Mouse (Mus musculus) limb, embryonic 12.5 days (tissue): ENCODE results near the gene Tsen34. TPM values are rescaled to one million over a fixed set of nuclear protein-coding genes. Genes with fewer than 3 reads are reported as not detected.

ENCODE experiments used
- ATAC-seq: fragments of 200-750 bp; cut with Nextera tagmentation; 2 replicates; pipeline ENCODE4 v1.8.0; 2017; ENCODE audit warnings: low read depth, moderate TSS enrichment; ENCODE audit not compliant: insufficient number of reproducible peaks, insufficient read depth, low FRiP score, low TSS enrichment
- H3K27ac ChIP-seq: fragments of 300-500 bp; sonication (generic); 2 replicates; pipeline ENCODE4 v1.5.1; 2016; ENCODE audit warnings: mild to moderate bottlenecking, moderate library complexity
- H3K27me3 ChIP-seq: fragments of 300-500 bp; sonication (generic); 2 replicates; pipeline ENCODE4 v1.6.1; 2016; ENCODE audit warnings: mild to moderate bottlenecking, moderate library complexity
- H3K36me3 ChIP-seq: fragments of 300-500 bp; sonication (generic); 2 replicates; pipeline ENCODE4 v1.6.1; 2016; ENCODE audit warnings: mild to moderate bottlenecking, moderate library complexity
- H3K4me1 ChIP-seq: fragments of 300-500 bp; sonication (generic); replicated peaks from 2 replicates; pipeline ENCODE4 v1.6.1; 2016
- H3K4me2 ChIP-seq: fragments of 300-500 bp; sonication (generic); 2 replicates; pipeline ENCODE4 v1.6.1; 2016; ENCODE audit warnings: mild to moderate bottlenecking, moderate library complexity
- H3K4me3 ChIP-seq: fragments of 300-500 bp; sonication (generic); replicated peaks from 2 replicates; pipeline ENCODE4 v1.5.1; 2016; ENCODE audit warnings: mild to moderate bottlenecking
- H3K9ac ChIP-seq: fragments of 300-500 bp; sonication (generic); replicated peaks from 2 replicates; pipeline ENCODE4 v1.6.1; 2016; ENCODE audit warnings: mild to moderate bottlenecking, moderate library complexity
- H3K9me3 ChIP-seq: fragments of 300-500 bp; sonication (generic); 2 replicates; pipeline ENCODE4 v1.6.1; 2016; ENCODE audit warnings: mild to moderate bottlenecking, moderate library complexity
- WGBS: fragments of 180-500 bp; shearing (Covaris S2); methylation state at CpG from one replicate; pipeline ENCODE4 v1.1.7; 2016; 5-methylcytosine and 5-hydroxymethylcytosine counted together
- polyA plus RNA-seq: library from polyadenylated mRNA; unstranded; fragments of >200 nt; fragmentation: Nextera tagmentation; extraction: Ambion mirVana; gene quantifications from 2 replicates; pipeline ENCODE4 v1.2.1, GENCODE M21; 2016

The Tsen34 gene
- polyA plus RNA-seq: 284 and 296 TPM in 2 replicates

DNA sequence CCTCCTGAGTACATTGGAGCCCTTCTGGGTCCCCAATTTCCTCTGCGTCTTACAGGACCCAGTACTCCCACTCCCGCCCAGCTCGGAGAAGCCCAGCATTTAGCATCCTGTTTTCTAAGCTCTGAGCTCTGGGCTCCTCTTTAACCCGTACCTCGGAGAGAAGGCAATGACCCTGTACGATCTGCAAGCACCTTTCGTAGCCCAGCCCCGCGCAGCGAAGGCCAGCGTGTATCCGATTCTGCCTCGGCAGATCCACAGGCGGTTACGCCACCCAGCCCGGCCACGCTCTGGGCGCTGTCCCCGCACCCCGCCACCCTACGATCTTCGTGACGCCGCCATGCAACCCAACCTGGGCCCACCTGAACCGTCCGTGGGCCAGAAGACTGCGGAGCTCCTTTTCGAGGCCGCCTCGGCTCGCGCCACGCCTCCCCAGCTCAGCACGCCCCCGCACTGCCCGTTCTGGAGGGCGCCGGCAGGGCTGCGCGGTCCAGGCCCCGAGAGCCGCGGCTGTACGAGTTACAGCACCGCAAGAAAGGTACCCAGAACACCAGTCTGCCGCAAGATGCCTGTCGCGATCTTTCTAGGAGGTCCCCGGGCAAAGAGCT, at the start of gene Tsen34:
TSS of gene Tsen34 (plus strand) at position 482 of the 605 bp plus-strand sequence.
- H3K9ac ChIP-seq: peak within 1 kb of the TSS; percentile 89
- H3K4me2 ChIP-seq: peak within 1 kb of the TSS; percentile 81
- H3K9me3 ChIP-seq: no peaks in the 10 kb centered on the region
- peak within 1 kb of the TSS; percentile 98 for H3K27ac ChIP-seq
- H3K4me1 ChIP-seq: peaks cover 21% of the 10 kb centered on the region
- WGBS: under 1% methylated on average over 49 of the region's 49 CpGs
- H3K36me3 ChIP-seq: peaks cover 47% of the 10 kb centered on the region
- peak; percentile 73 for ATAC-seq
- H3K4me3 ChIP-seq: peak within 1 kb of the TSS; percentile 71
- no peaks in the 10 kb centered on the region for H3K27me3 ChIP-seq

DNA sequence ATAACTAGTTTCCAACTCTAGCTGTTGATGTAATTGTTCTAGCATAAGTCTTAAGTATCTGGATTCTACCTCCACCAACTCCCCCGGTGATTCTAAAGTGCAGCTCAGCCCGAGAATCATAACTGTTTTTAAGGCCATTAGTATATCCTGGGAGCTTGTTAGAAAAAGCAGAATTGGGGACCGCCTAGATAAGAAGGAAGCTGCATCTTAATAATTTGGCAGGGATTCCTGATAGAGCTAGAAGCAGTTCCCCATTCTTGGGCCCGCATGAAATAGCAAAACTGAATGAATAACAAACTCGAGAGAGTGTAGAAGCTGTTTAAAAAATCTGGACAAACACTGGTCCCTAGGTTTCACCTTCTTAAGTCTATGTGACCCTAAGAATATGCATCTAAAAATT, 49.3 kb upstream of the Tsen34 start:
- Histone ChIP-seq H3K4me1 (peaks cover 24% of the 10 kb centered on the region), H3K4me3 (peak overlapping the region; percentile 98; the same call in 1 of the 2 replicates), H3K27ac (no peak overlapping the region), H3K27me3 (no peaks in the 10 kb centered on the region), H3K36me3 (peaks cover 52% of the 10 kb centered on the region), H3K9ac (no peak overlapping the region), H3K4me2 (0 out of 2 replicates have a peak overlapping the region, but pooled peaks have one; percentile 64), H3K9me3 (no peaks in the 10 kb centered on the region)
- 70% methylated on average over 5 of the region's 5 CpGs for WGBS
- no peak for ATAC-seq

DNA sequence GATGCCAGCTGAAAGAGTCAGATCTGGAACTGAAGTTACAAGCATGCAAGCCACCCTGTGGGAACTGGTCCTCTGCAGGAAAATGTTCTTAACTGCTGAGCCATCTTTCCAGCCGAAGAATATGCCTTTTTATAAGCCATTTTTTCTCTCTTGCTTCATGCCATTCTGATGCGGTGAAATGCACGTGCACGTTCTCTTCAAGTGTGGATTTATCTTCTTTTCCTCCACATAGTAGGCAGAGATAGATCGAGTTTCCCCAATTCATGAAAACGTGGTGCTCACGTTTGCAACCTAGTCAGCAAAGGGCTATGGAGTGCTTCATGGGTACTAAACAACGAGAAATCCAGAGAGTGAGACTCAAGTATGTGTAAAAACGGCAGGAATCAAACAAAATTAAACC, 48.8 kb upstream of the Tsen34 start:
- no peaks in the 10 kb centered on the region for H3K27me3 ChIP-seq
- peaks cover 28% of the 10 kb centered on the region for H3K4me1 ChIP-seq
- H3K9ac ChIP-seq: no peak overlapping the region
- no peaks in the 10 kb centered on the region for H3K9me3 ChIP-seq
- H3K27ac ChIP-seq: 0 out of 2 replicates have a peak overlapping the region, but pooled peaks have one; percentile 20
- no peak for ATAC-seq
- H3K36me3 ChIP-seq: peaks cover 51% of the 10 kb centered on the region
- H3K4me2 ChIP-seq: peak overlapping the region; percentile 64
- peak overlapping the region; percentile 98 for H3K4me3 ChIP-seq
- 22% methylated on average over 9 of the region's 9 CpGs for WGBS

DNA sequence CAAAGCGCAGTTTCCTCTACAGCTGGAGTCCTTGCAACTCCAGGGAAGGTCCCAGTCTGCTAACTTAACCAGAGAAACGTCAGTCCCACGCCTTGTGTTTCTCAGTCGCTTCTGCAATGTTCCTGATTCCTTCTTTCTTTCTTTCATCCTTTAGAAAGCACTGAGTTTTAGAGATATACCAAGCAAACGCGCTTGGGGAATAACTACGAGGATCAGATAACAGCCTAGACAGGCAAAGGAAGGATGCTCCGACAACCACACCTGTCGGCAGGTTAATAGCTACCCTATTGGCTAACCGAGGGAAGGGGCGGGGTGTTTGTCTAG, 48.4 kb upstream of the Tsen34 start:
- Histone ChIP-seq H3K9me3 (no peaks in the 10 kb centered on the region), H3K4me2 (peak overlapping the region; percentile 64), H3K36me3 (peaks cover 46% of the 10 kb centered on the region), H3K27me3 (no peaks in the 10 kb centered on the region), H3K27ac (peak overlapping the region; percentile 20; the same call in 1 of the 2 replicates), H3K4me3 (peak overlapping the region; percentile 98), H3K4me1 (peaks cover 30% of the 10 kb centered on the region), H3K9ac (no peak overlapping the region)
- ATAC-seq: no peak
- WGBS: under 1% methylated on average over 11 of the region's 11 CpGs

DNA sequence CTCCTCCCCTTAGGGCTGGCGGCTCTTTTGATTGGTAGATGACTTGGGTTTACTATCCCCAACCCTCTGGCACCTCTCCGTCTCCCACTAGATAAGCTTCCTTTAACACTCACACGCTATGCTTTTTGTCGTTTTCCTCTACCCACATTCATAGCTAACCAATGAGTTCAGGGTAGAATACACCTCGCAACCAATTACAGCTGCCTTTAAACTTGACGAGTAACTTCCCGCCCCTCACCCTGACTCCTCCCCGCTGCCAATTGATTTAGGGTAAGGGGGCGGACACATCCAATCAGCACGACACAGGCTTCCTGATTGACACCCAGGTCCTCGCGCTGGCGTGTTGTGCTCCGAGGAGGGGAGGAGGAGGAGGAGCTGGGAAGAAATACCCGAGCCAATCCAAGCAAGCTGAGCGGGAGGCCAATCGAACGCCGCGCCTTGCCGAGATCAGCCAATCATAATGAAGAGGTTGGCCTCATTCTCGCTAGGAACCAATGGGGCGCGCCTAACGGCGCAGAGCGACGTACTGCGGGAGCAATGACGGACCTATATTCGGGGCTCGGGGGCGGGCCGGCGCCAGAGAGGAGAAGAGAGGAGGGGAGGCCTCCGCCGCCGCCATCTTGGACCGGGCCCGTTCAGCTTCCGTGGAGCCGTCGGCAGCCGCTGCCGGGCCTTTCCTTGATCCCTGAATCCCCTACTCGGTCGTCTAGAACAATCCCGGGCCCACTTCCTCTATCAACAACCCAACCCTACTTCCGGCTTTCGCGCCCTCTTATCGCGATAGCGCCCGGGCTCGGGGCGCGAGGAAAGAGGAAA, 47.8 kb upstream of the Tsen34 start, which contains the start of gene Cnot3:
TSS of gene Cnot3 (plus strand) at position 597 of the 816 bp plus-strand sequence.
- Histone ChIP-seq H3K9ac (peak within 1 kb of the TSS; percentile 100), H3K27ac (peak within 1 kb of the TSS; percentile 96), H3K4me3 (peak within 1 kb of the TSS; percentile 98), H3K4me2 (peak within 1 kb of the TSS; percentile 94), H3K4me1 (peaks cover 30% of the 10 kb centered on the region), H3K9me3 (no peaks in the 10 kb centered on the region), H3K27me3 (no peaks in the 10 kb centered on the region), H3K36me3 (peaks cover 45% of the 10 kb centered on the region)
- under 1% methylated on average over 56 of the region's 58 CpGs for WGBS
- ATAC-seq: peak; percentile 99

DNA sequence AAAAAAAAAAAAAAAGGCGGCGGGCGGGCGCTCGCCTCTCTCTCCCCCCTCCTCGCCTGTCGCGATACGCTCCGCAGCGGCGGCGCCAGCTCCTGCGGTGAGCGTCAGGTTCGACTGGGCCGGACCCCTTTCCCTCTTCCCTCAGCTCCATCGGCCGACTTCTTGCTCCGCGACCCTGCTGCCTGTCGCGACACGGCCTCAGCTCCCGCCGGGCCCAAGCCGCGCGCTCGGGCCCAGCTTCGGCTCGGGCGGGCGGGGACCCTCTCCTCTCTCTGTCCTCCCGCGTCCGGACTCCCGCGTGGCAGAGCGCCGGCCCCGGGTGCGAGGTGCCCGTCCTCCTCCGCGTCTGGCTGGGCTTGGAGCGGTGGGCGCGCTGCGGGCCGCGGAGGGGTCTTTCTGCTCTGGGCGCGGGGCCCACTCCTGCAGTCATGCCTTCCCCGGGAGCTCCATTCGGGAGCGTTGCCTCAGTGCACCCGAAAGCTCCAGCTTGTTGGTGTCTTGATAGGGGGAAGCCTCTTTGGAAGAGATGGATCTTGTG, 47.1 kb upstream of the Tsen34 start:
- no peak for ATAC-seq

DNA sequence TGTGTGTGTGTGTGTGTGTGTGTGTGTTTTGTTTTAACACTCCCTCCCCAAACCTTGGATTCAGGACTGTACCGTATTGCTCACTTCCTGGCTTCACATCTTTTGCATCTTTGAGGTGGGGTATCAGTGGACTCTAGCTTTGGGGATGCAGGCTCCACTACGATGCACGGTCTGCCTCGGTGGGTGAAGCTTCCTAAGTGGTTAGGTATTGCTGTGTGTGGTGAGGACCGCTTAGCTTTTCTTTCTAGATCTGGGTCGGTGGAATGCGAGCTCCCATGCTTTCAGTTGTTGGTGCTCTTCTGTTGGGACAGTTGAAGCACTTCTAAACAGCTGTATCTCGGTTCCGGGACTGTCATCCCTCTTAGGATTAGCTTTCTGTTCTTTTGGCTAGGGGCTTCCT, 46.5 kb upstream of the Tsen34 start:
- no peak for ATAC-seq
- Histone ChIP-seq H3K4me1 (peaks cover 30% of the 10 kb centered on the region), H3K4me3 (peak overlapping the region; percentile 98), H3K36me3 (peaks cover 45% of the 10 kb centered on the region), H3K27ac (no peak overlapping the region), H3K9me3 (no peaks in the 10 kb centered on the region), H3K27me3 (no peaks in the 10 kb centered on the region), H3K9ac (peak overlapping the region; percentile 100), H3K4me2 (peak overlapping the region; percentile 94)
- WGBS: 17% methylated on average over 9 of the region's 9 CpGs

More for the DNA sequence above, 47.1 kb upstream of the Tsen34 start:
- Histone ChIP-seq H3K4me3 (peak overlapping the region; percentile 98), H3K4me2 (peak overlapping the region; percentile 94), H3K4me1 (peaks cover 30% of the 10 kb centered on the region), H3K27me3 (no peaks in the 10 kb centered on the region), H3K9ac (peak overlapping the region; percentile 100), H3K36me3 (peaks cover 45% of the 10 kb centered on the region), H3K27ac (peak overlapping the region; percentile 96), H3K9me3 (no peaks in the 10 kb centered on the region)
- WGBS: under 1% methylated on average over 52 of the region's 58 CpGs

DNA sequence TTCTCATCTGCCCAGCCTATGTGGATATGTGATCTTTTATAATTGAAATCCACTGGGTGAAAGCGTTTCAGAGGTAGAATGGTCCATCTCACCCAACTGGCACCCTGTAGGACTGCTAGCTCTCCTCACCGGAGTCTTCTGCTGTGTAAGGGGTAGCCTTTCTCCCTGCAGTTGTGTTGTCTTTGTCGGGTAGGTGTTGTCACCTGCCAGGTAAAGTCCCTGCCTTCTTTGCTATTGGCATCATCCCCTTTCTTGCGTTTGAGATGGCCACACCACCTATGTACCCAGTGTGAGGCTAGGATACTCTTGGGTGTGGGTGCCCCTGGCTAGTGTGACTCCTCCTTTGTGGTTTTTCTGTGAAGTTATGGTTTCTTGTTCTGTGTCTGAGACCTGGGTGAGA, 46.0 kb upstream of the Tsen34 start:
- Histone ChIP-seq H3K9me3 (no peaks in the 10 kb centered on the region), H3K4me1 (peaks cover 30% of the 10 kb centered on the region), H3K4me3 (peak overlapping the region; percentile 98), H3K4me2 (peak overlapping the region; percentile 94), H3K36me3 (peaks cover 45% of the 10 kb centered on the region), H3K9ac (peak overlapping the region; percentile 100), H3K27ac (no peak overlapping the region), H3K27me3 (no peaks in the 10 kb centered on the region)
- ATAC-seq: no peak
- WGBS: 68% methylated on average over 4 of the region's 4 CpGs

DNA sequence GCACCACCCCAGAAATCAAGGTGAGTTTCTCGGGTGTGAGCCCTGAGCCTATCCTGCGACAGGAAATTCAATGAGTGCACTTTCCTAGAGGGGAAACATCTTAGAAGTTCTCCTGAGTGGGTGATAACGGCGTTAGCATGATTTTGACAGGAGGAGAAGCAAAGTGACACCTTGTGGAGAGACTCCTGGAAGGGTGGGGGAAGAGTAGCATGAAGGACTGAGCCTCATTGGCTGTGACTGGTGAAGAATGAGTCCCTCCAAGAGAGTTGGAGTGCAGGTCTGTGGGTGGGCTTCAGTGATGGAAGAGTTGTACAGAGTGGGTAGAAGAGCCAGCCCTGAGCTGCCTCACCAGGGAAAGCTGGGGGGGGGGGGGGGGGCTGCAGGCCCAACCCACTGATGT, 35.7 kb upstream of the Tsen34 start:
- no peak overlapping the region for H3K4me3 ChIP-seq
- H3K4me2 ChIP-seq: no peak overlapping the region
- no peak overlapping the region for H3K27ac ChIP-seq
- WGBS: 89% methylated on average over 4 of the region's 4 CpGs
- no peak overlapping the region for H3K9ac ChIP-seq
- no peak for ATAC-seq
- H3K4me1 ChIP-seq: no peaks in the 10 kb centered on the region
- H3K9me3 ChIP-seq: no peaks in the 10 kb centered on the region
- no peaks in the 10 kb centered on the region for H3K27me3 ChIP-seq
- peaks cover 98% of the 10 kb centered on the region for H3K36me3 ChIP-seq

DNA sequence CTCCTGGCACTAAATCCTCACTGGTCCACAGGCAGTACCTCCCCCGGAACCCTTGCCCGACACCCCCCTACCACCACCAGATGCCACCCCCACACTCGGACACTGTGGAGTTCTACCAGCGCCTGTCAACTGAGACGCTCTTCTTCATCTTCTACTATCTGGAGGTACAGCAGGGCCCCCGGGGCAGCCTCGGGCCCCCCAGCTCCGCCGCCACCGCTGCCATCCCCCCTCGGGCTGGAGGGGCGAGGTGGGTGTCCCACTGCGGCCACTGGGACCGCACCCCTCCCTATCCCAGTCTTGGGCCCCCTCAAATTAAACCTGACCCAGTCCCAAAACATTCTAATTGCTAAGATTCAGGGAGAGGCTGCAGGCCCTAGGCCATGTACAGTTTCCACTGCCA, 34.1 kb upstream of the Tsen34 start:
- no peak for ATAC-seq
- peaks cover 97% of the 10 kb centered on the region for H3K36me3 ChIP-seq
- no peaks in the 10 kb centered on the region for H3K27me3 ChIP-seq
- no peak overlapping the region for H3K27ac ChIP-seq
- H3K9me3 ChIP-seq: no peaks in the 10 kb centered on the region
- no peak overlapping the region for H3K9ac ChIP-seq
- peaks cover 2% of the 10 kb centered on the region; the same call in 1 of the 2 replicates for H3K4me1 ChIP-seq
- H3K4me3 ChIP-seq: no peak overlapping the region
- 94% methylated on average over 14 of the region's 14 CpGs for WGBS
- H3K4me2 ChIP-seq: no peak overlapping the region

DNA sequence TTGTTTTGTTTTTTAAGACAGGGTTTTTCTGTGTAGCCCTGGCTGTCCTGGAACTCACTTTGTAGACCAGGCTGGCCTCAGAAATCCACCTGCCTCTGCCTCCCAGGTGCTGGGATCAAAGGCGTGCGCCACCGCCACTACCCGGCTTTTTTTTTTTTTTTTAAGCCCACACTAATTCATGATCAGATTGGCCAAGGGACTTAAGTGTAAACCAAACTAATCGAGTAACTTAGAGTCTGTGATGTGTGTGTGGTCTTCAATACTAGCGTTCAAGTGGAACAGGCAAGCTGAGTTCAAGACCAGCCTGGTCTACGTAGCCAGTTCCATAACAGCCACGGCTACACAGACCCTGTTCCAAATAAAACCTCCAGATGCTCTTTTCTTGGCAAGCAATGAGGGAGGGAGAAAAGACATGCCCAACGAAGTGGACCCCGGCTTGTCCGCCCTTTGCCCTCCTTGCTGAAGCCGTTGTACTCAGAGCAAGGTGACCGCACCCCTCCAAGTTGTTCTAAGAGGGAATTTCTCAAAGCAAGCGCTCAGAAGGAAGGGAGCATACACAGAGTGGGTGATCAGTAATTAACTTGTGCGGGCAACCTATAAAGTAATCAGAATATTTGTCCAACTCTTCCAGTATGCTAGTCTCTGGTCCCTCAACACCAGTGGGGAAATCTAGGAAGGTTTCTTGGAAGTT, 28.0 kb upstream of the Tsen34 start:
- no peak for ATAC-seq
- no peaks in the 10 kb centered on the region for H3K9me3 ChIP-seq
- H3K27ac ChIP-seq: peak overlapping the region; percentile 69
- H3K4me1 ChIP-seq: peaks cover 17% of the 10 kb centered on the region; the same call in 1 of the 2 replicates
- peak overlapping the region; percentile 66 for H3K9ac ChIP-seq
- H3K27me3 ChIP-seq: no peaks in the 10 kb centered on the region
- H3K4me3 ChIP-seq: peak overlapping the region; percentile 63
- H3K4me2 ChIP-seq: peak overlapping the region; percentile 73
- 32% methylated on average over 15 of the region's 15 CpGs for WGBS
- H3K36me3 ChIP-seq: peaks cover 37% of the 10 kb centered on the region
